Mouse (Mus musculus) MEL (cell line): Measurements from ENCODE around the gene Olfr544. TPM values are rescaled to one million over a fixed set of nuclear protein-coding genes. Genes with fewer than 3 reads are reported as not detected.

Experiments
- DNase-seq: peaks from one replicate; pipeline ENCODE4 v3.0.0; 2011; ENCODE audit warnings: low read depth, low spot score
- H3K27ac ChIP-seq: 2 replicates; pipeline ENCODE4 v1.5.1; 2012; ENCODE audit warnings: low read depth, mild to moderate bottlenecking, control low read depth, low read length, moderate library complexity; ENCODE audit not compliant: control insufficient read depth
- H3K27me3 ChIP-seq, 2 experiments: fragments of 150-350 bp in 1 of 2; sonication (generic) in 1 of 2; 2 replicates each; pipeline ENCODE4 v1.6.1; 2012; ENCODE audit warnings: low read length in 2 of 2, mild to moderate bottlenecking in 2 of 2, improper control_type of control experiment in 1 of 2, moderate library complexity in 1 of 2; ENCODE audit not compliant: insufficient read depth in 2 of 2, control insufficient read depth in 1 of 2
- H3K36me3 ChIP-seq, 2 experiments: 2 replicates each; pipeline ENCODE4 v1.6.1; 2012 to 2014; ENCODE audit warnings: low read length in 2 of 2, improper control_type of control experiment in 1 of 2, inconsistent platforms in 1 of 2, mild to moderate bottlenecking in 1 of 2; ENCODE audit not compliant: insufficient read depth in 2 of 2, control insufficient read depth in 1 of 2
- H3K4me1 ChIP-seq, 2 experiments: fragments of 150-350 bp in 1 of 2; sonication (generic) in 1 of 2; 2 replicates each; pipeline ENCODE4 v1.6.1; 2012; ENCODE audit warnings: low read length in 2 of 2, improper control_type of control experiment in 1 of 2, mild to moderate bottlenecking in 1 of 2; ENCODE audit not compliant: insufficient read depth in 2 of 2, control insufficient read depth in 1 of 2
- H3K4me3 ChIP-seq, 2 experiments: fragments of 150-350 bp in 1 of 2; sonication (generic) in 1 of 2; 2 replicates each; pipeline ENCODE4 v1.5.1; 2012; ENCODE audit warnings: low read depth in 2 of 2, low read length in 2 of 2, mild to moderate bottlenecking in 2 of 2, moderate library complexity in 2 of 2, control low read depth in 1 of 2, improper control_type of control experiment in 1 of 2; ENCODE audit not compliant: control insufficient read depth in 1 of 2, insufficient read depth in 1 of 2
- H3K79me2 ChIP-seq: 2 replicates; pipeline ENCODE4 v1.6.1; 2012; ENCODE audit warnings: mild to moderate bottlenecking, low read length, moderate library complexity; ENCODE audit not compliant: control insufficient read depth, poor library complexity, insufficient read depth
- H3K9ac ChIP-seq: 2 replicates; pipeline ENCODE4 v1.6.1; 2012; ENCODE audit warnings: low read depth, mild to moderate bottlenecking, control low read depth, low read length, moderate library complexity; ENCODE audit not compliant: control insufficient read depth, poor library complexity, severe bottlenecking
- H3K9me3 ChIP-seq: fragments of 150-350 bp; sonication (generic); replicated peaks from 2 replicates; pipeline ENCODE4 v1.6.1; 2012; ENCODE audit warnings: mild to moderate bottlenecking, low read length, improper control_type of control experiment, moderate library complexity; ENCODE audit not compliant: insufficient read depth
- BHLHE40 ChIP-seq: IDR thresholded peaks from 2 replicates; pipeline ENCODE4 v1.6.1; 2012; ENCODE audit warnings: low read depth, mild to moderate bottlenecking, inconsistent platforms, low read length, improper control_type of control experiment, borderline replicate concordance
- CHD2 ChIP-seq: IDR thresholded peaks from 2 replicates; pipeline ENCODE4 v1.6.1; 2011; ENCODE audit warnings: low read length, improper control_type of control experiment
- CTCF ChIP-seq, 3 experiments: IDR thresholded peaks in 2 of 3; conservative IDR thresholded peaks in 1 of 3; 2 replicates each; pipeline ENCODE4 v1.5.1; 2011 to 2012; ENCODE audit warnings: low read length in 3 of 3, low read depth in 2 of 3, mild to moderate bottlenecking in 2 of 3, improper control_type of control experiment in 1 of 3, inconsistent platforms in 1 of 3, mixed read lengths in 1 of 3, moderate library complexity in 1 of 3; ENCODE audit not compliant: control insufficient read depth in 1 of 3, insufficient read depth in 1 of 3, poor library complexity in 1 of 3, severe bottlenecking in 1 of 3
- E2F4 ChIP-seq: IDR thresholded peaks from 2 replicates; pipeline ENCODE4 v1.6.1; 2011; ENCODE audit warnings: low read depth, low read length, improper control_type of control experiment, borderline replicate concordance
- ELF1 ChIP-seq: IDR thresholded peaks from 2 replicates; pipeline ENCODE4 v1.6.1; 2014; ENCODE audit warnings: low read depth, mild to moderate bottlenecking, inconsistent platforms, low read length, improper control_type of control experiment, moderate library complexity
- EP300 ChIP-seq, 2 experiments: IDR thresholded peaks; 2 replicates each; pipeline ENCODE4 v1.6.1; 2011; ENCODE audit warnings: improper control_type of control experiment in 2 of 2, low read length in 2 of 2, low read depth in 1 of 2, mild to moderate bottlenecking in 1 of 2
- ETS1 ChIP-seq: IDR thresholded peaks from 2 replicates; pipeline ENCODE4 v1.6.1; 2012; ENCODE audit warnings: low read depth, mild to moderate bottlenecking, inconsistent platforms, low read length, improper control_type of control experiment, moderate library complexity
- GATA1 ChIP-seq: IDR thresholded peaks from 2 replicates; pipeline ENCODE4 v1.6.1; 2011; ENCODE audit warnings: low read depth, low read length, improper control_type of control experiment
- HCFC1 ChIP-seq: IDR thresholded peaks from 2 replicates; pipeline ENCODE4 v1.6.1; 2012; ENCODE audit warnings: low read depth, mild to moderate bottlenecking, inconsistent platforms, low read length, improper control_type of control experiment, moderate library complexity
- MAFK ChIP-seq: IDR thresholded peaks from 2 replicates; pipeline ENCODE4 v1.6.1; 2011; ENCODE audit warnings: low read depth, mild to moderate bottlenecking, low read length, improper control_type of control experiment, borderline replicate concordance
- MAX ChIP-seq: IDR thresholded peaks from 2 replicates; pipeline ENCODE4 v1.6.1; 2011; ENCODE audit warnings: low read length, improper control_type of control experiment
- MAZ ChIP-seq: IDR thresholded peaks from 2 replicates; pipeline ENCODE4 v1.6.1; 2012; ENCODE audit warnings: low read depth, mild to moderate bottlenecking, inconsistent platforms, low read length, improper control_type of control experiment
- MEF2A ChIP-seq: IDR thresholded peaks from 2 replicates; pipeline ENCODE4 v1.6.1; 2014; ENCODE audit warnings: low read depth, mild to moderate bottlenecking, inconsistent platforms, low read length, improper control_type of control experiment; ENCODE audit not compliant: poor library complexity, insufficient replicate concordance, severe bottlenecking; ENCODE audit errors: extremely low read depth
- MXI1 ChIP-seq: IDR thresholded peaks from 2 replicates; pipeline ENCODE4 v1.6.1; 2011; ENCODE audit warnings: mild to moderate bottlenecking, low read depth, low read length, improper control_type of control experiment
- MYB ChIP-seq: IDR thresholded peaks from 2 replicates; pipeline ENCODE4 v1.6.1; 2011; ENCODE audit warnings: mild to moderate bottlenecking, low read depth, low read length, improper control_type of control experiment
- NELFE ChIP-seq: IDR thresholded peaks from 2 replicates; pipeline ENCODE4 v1.6.1; 2011; ENCODE audit warnings: low read depth, low read length, improper control_type of control experiment
- NRF1 ChIP-seq: IDR thresholded peaks from 2 replicates; pipeline ENCODE4 v1.6.1; 2014; ENCODE audit warnings: low read depth, mild to moderate bottlenecking, inconsistent platforms, low read length, improper control_type of control experiment, moderate library complexity; ENCODE audit not compliant: poor library complexity, insufficient read depth, severe bottlenecking
- POLR2AphosphoS2 ChIP-seq: IDR thresholded peaks from 2 replicates; pipeline ENCODE4 v1.6.1; 2011; ENCODE audit warnings: low read length, improper control_type of control experiment
- SIN3A ChIP-seq: IDR thresholded peaks from 2 replicates; pipeline ENCODE4 v1.6.1; 2012; ENCODE audit warnings: low read length, improper control_type of control experiment, inconsistent platforms
- SMC3 ChIP-seq: IDR thresholded peaks from 2 replicates; pipeline ENCODE4 v1.6.1; 2011; ENCODE audit warnings: low read depth, low read length, improper control_type of control experiment
- TAL1 ChIP-seq: IDR thresholded peaks from 2 replicates; pipeline ENCODE4 v1.6.1; 2012; ENCODE audit warnings: mild to moderate bottlenecking, inconsistent platforms, low read length, moderate library complexity, mixed read lengths
- TBP ChIP-seq: IDR thresholded peaks from 2 replicates; pipeline ENCODE4 v1.8.0; 2011; ENCODE audit warnings: low read depth, low read length, improper control_type of control experiment
- TCF12 ChIP-seq: IDR thresholded peaks from 2 replicates; pipeline ENCODE4 v1.6.1; 2014; ENCODE audit warnings: low read depth, mild to moderate bottlenecking, inconsistent platforms, low read length, improper control_type of control experiment, moderate library complexity
- USF1 ChIP-seq: IDR thresholded peaks from 2 replicates; pipeline ENCODE4 v1.6.1; 2014; ENCODE audit warnings: low read depth, mild to moderate bottlenecking, inconsistent platforms, low read length, improper control_type of control experiment, moderate library complexity
- USF2 ChIP-seq, 2 experiments: IDR thresholded peaks; 2 replicates each; pipeline ENCODE4 v1.6.1; 2011 to 2012; ENCODE audit warnings: improper control_type of control experiment in 2 of 2, low read length in 2 of 2, borderline replicate concordance in 1 of 2, inconsistent platforms in 1 of 2, low read depth in 1 of 2, mild to moderate bottlenecking in 1 of 2; ENCODE audit not compliant: insufficient read depth in 1 of 2
- ZC3H11A ChIP-seq: IDR thresholded peaks from 2 replicates; pipeline ENCODE4 v1.6.1; 2012; ENCODE audit warnings: low read depth, mild to moderate bottlenecking, inconsistent platforms, low read length, improper control_type of control experiment
- ZMIZ1 ChIP-seq: IDR thresholded peaks from 2 replicates; pipeline ENCODE4 v1.6.1; 2012; ENCODE audit warnings: low read depth, mild to moderate bottlenecking, inconsistent platforms, low read length, improper control_type of control experiment, moderate library complexity
- polyA plus RNA-seq, 2 experiments: library from polyadenylated mRNA; stranded (reverse) in 1 of 2; unstranded in 1 of 2; fragments of >175 nt in 1 of 2; fragments of >200 nt in 1 of 2; gene quantifications; 2 replicates each; pipeline versions ENCODE4 v1.2.1 to v1.2.4; 2012; ENCODE audit warnings: low replicate concordance in 2 of 2, low read depth in 1 of 2; ENCODE audit not compliant: insufficient read length in 2 of 2, insufficient read depth in 1 of 2, missing spikeins in 1 of 2
- total RNA-seq: library from RNA; depleted of rRNA; stranded (reverse); fragments of 300-350 nt; gene quantifications from 2 replicates; pipeline ENCODE4 v1.2.3, GENCODE M21; 2012

Gene Olfr544
- total and polyA plus RNA-seq, 3 experiments, result 0.04 to 0.07 TPM; not detected in 1

GRCm38 (mm10) chr7:102458618-102459380 lies 29.3 kb downstream of the Olfr544 start (continued):
- TF ChIP-seq TAL1, result no peak

GRCm38 (mm10) chr7:102446438-102446837 lies 41.7 kb downstream of the Olfr544 start:
- Histone ChIP-seq H3K36me3 (peaks cover 25 to 46% of the 10 kb centered on the region in 2 experiments), H3K27ac (no peak overlapping the region), H3K4me3 (no peak overlapping the region), H3K27me3 (no peaks in the 10 kb centered on the region), H3K9me3 (no peaks in the 10 kb centered on the region), H3K79me2 (peaks cover 31% of the 10 kb centered on the region), H3K9ac (no peak overlapping the region), H3K4me1 (peaks cover 5 to 11% of the 10 kb centered on the region in 2 experiments; a peak in 3 of 4 replicates)
- DNase-seq, result no peak
- TF ChIP-seq TBP (no peak), CHD2 (no peak), POLR2AphosphoS2 (no peak), MAX (no peak), ELF1 (no peak), ZMIZ1 (no peak), TAL1 (no peak)

GRCm38 (mm10) chr7:102444301-102444700 lies 43.8 kb downstream of the Olfr544 start:
- Histone ChIP-seq H3K9ac (peak overlapping the region; percentile 52), H3K27ac (peak overlapping the region; percentile 44), H3K27me3 (no peaks in the 10 kb centered on the region), H3K36me3 (peaks cover 30 to 31% of the 10 kb centered on the region in 2 experiments), H3K79me2 (peaks cover 31% of the 10 kb centered on the region), H3K4me1 (peaks cover 8 to 20% of the 10 kb centered on the region in 2 experiments), H3K9me3 (no peaks in the 10 kb centered on the region), H3K4me3 (peak overlapping the region; percentile 26 to 28)
- peak; percentile 58; the same call in 1 of the 2 replicates for TF ChIP-seq MAFK
- no peak for TF ChIP-seq TBP
- TF ChIP-seq ELF1, result no peak
- TF ChIP-seq USF2 (IDR thresholded peaks at IDR 0.05; ENCODE audit: borderline replicate concordance in 1 of 2, insufficient read depth in 1 of 2, low read depth in 1 of 2, low read length in 2 of 2), result no peak
- TF ChIP-seq NELFE, result no peak
- TF ChIP-seq ZC3H11A, result no peak
- peak; percentile 78 for TF ChIP-seq MXI1
- TF ChIP-seq HCFC1, result no peak
- no peak for TF ChIP-seq USF1
- no peak for TF ChIP-seq ZMIZ1
- 0 out of 2 replicates have a peak, but pooled peaks have one; percentile 24 for TF ChIP-seq TCF12
- TF ChIP-seq NRF1, result no peak
- no peak for TF ChIP-seq BHLHE40
- TF ChIP-seq SIN3A, result peak; percentile 63
- TF ChIP-seq SMC3, result no peak
- TF ChIP-seq MYB, result no peak
- no peak for TF ChIP-seq CTCF (IDR thresholded peaks at IDR 0.05 in 2 of 3, conservative IDR thresholded peaks at IDR 0.05 in 1 of 3; ENCODE audit: control insufficient read depth in 1 of 3, insufficient read depth in 1 of 3, low read depth in 2 of 3, low read length in 3 of 3, poor library complexity in 1 of 3, severe bottlenecking in 1 of 3)
- peak; percentile 52 for TF ChIP-seq ETS1
- TF ChIP-seq MAZ, result no peak
- TF ChIP-seq E2F4, result no peak
- peak; percentile 64 for TF ChIP-seq GATA1
- TF ChIP-seq MEF2A, result no peak
- peak; percentile 11 to 49; a peak in 1 of 4 replicates for TF ChIP-seq EP300 (IDR thresholded peaks at IDR 0.05; ENCODE audit: low read depth in 1 of 2, low read length in 2 of 2)
- peak; percentile 74 for DNase-seq
